Mouse (Mus musculus) liver, adult 2 months (tissue): ENCODE measurements around the gene H2al3.

ENCODE experiments used
- CTCF ChIP-seq: fragments of 200-500 bp; IDR thresholded peaks from 2 replicates; pipeline ENCODE4 v1.5.1; 2011; ENCODE audit warnings: low read depth, low read length, control low read depth
- POLR2A ChIP-seq: fragments of 200-500 bp; IDR thresholded peaks from 2 replicates; pipeline ENCODE4 v1.6.1; 2011; ENCODE audit warnings: low read length, control low read depth; ENCODE audit not compliant: insufficient read depth; ENCODE audit errors: extremely low read depth

- TF ChIP-seq CTCF: no peak
- no peak for TF ChIP-seq POLR2A
Measured at GRCm38 (mm10) chrX:9875519-9875918, 26.0 kb downstream of the H2al3 start.
